Mouse (Mus musculus): ENCODE results near the gene Gm13539.

Gm13539 gene

GRCm38 (mm10) chr2:25824751-25825150 lies 42.7 kb downstream of the Gm13539 start:
- CTCF ChIA-PET: interaction anchor here (0.6 kb wide), 1 partner anchor 1559 kb away, joined by 3 read pairs; no protein-coding TSS in a partner anchor

- CTCF ChIA-PET: no interaction called here
Observed at GRCm38 (mm10) chr2:25828344-25828947, 46.4 kb downstream of the Gm13539 start.

GRCm38 (mm10) chr2:25830786-25831185 lies 48.7 kb downstream of the Gm13539 start:
- CTCF ChIA-PET: no interaction called here

- CTCF ChIA-PET: no interaction called here
Observed at GRCm38 (mm10) chr2:25836291-25836690, 54.2 kb downstream of the Gm13539 start.

Data from spleen, embryonic (tissue).